Mouse (Mus musculus): ENCODE measurements at regions not wholly inside any gene's neighbourhood (a gene's known extent, or its start where the extent isn't known, plus 50 kb on each side); places are given as distances from the start of the nearest gene placed in this dataset.

DNA sequence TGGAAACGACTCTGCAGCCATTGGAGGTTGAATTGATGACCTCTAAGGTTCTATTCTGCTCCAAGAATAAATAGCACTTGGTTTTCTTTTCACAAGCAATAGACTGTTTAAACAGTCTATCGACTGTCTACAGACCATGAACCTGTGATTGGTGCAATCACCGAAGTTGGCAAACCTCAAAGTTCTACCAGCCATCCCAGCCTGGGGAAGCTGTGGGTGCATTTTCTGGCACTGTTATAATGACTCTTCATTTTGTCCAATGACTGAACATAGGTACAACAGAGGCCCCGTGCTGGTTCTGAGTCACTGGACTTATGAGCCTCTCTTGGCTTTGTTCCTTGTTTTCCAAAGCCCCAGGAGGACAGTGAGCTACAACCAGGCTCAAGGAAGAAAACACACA, 178.6 kb downstream of the Kdr start:
- TF ChIP-seq CTCF (IDR thresholded peaks at IDR 0.05; ENCODE audit: control insufficient read depth, insufficient read depth, insufficient read length) (no peak), MYOG (IDR thresholded peaks at IDR 0.05; ENCODE audit: control insufficient read depth, extremely low read depth, insufficient read length) (no peak), MAX (IDR thresholded peaks at IDR 0.05) (no peak), MYOD1 (IDR thresholded peaks at IDR 0.05; ENCODE audit: control insufficient read depth, insufficient read length, low read depth) (no peak), CEBPB (IDR thresholded peaks at IDR 0.05; ENCODE audit: low read depth) (no peak), FOSL1 (IDR thresholded peaks at IDR 0.05; ENCODE audit: insufficient read depth, low read length, poor library complexity, severe bottlenecking) (no peak), USF1 (IDR thresholded peaks at IDR 0.05; ENCODE audit: low read depth) (no peak)
